Mouse (Mus musculus): ENCODE results near the gene Zfp850. TPM values are rescaled to one million over a fixed set of nuclear protein-coding genes. Genes with fewer than 3 reads are reported as not detected.
"Not testable (repeated sequence)": the region's sequence is repeated elsewhere in the genome, so short reads cannot be mapped to it uniquely, and the experiment has no call there.

Zfp850 gene
- polyA plus RNA-seq, 1 experiment from 2014 or later: 4.0 TPM

DNA sequence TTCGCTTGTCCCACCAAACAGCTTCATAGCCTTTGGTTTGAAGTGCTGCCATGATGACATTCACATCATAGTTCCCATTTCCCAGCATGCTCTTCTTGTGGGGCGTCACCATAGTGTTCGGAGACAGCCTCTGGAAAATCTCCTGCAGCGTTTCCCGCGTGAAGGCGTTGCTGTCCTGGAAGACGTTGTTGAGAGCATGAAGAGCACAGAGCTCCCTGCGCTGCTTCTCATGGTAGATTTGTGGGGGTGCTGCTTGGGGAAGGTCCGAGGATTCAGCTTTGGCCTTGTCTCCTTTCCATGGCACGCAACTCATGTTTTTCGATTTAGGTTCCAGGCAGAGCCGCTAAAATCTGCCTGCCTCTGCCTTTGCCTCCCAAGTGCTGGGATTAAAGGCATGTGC is 64.5 kb downstream of the Zfp850 start:
- not testable (repeated sequence) for H3K4me2 ChIP-seq; H3K4me1 ChIP-seq; H3K27ac ChIP-seq; H3K4me3 ChIP-seq; H3K27me3 ChIP-seq; H3K36me3 ChIP-seq; H3K9me3 ChIP-seq; H3K9ac ChIP-seq; ATAC-seq (ENCODE audit: borderline replicate concordance, extremely low read depth, low FRiP score, low TSS enrichment)
- WGBS: 88% methylated on average over 13 of the region's 13 CpGs

DNA sequence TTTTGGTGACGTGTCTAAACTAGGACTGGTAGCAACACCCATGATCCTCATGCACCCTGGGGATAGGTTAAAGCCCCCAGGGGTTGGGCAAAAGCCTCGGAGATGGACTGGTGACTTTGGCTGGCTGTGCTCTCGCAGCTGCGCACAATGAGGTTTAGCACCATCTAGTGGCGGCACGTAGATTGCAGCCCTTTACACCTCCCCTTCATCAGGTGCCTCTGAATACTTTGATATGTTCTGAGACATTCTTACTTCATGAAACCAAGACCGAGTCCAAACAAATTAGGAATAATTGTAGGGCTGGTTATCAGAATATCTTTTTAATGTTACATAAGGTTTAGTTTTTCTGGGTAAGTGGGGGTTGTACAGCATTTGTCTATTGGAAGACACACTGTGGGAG is 72.0 kb downstream of the Zfp850 start:
- not testable (repeated sequence) for H3K27ac ChIP-seq; H3K9me3 ChIP-seq; H3K4me2 ChIP-seq; H3K36me3 ChIP-seq; H3K4me1 ChIP-seq; H3K27me3 ChIP-seq; H3K9ac ChIP-seq; H3K4me3 ChIP-seq; ATAC-seq (ENCODE audit: borderline replicate concordance, extremely low read depth, low FRiP score, low TSS enrichment)
- WGBS: 36% methylated on average over 5 of the region's 7 CpGs

Other genes starting within 250 kb of the Zfp850 start
- 1.9 and 2.5 TPM in 2 replicates for gene Zfp626, start 206.9 kb downstream of the Zfp850 start, polyA plus RNA-seq (2015; fragmentation: Nextera tagmentation; extraction: Ambion mirVana)
- 8.4 and 8.5 TPM in 2 replicates for gene Zfp59, start 175.5 kb downstream of the Zfp850 start, polyA plus RNA-seq (2015; fragmentation: Nextera tagmentation; extraction: Ambion mirVana)
- gene Zfp607a, start 156.6 kb downstream of the Zfp850 start, polyA plus RNA-seq (2015; fragmentation: Nextera tagmentation; extraction: Ambion mirVana): 3.6 and 4.3 TPM in 2 replicates
- 8.7 and 8.9 TPM in 2 replicates for gene Zfp974, start 84.7 kb downstream of the Zfp850 start, polyA plus RNA-seq (2015; fragmentation: Nextera tagmentation; extraction: Ambion mirVana)
- 18.6 and 20.9 TPM in 2 replicates for gene Zfp780b, start 34.9 kb downstream of the Zfp850 start, polyA plus RNA-seq (2015; fragmentation: Nextera tagmentation; extraction: Ambion mirVana)
- 294 and 297 TPM in 2 replicates for gene Psmc4, start 36.0 kb upstream of the Zfp850 start, polyA plus RNA-seq (2015; fragmentation: Nextera tagmentation; extraction: Ambion mirVana)
- gene Fcgbp, start 57.1 kb upstream of the Zfp850 start, polyA plus RNA-seq (2015; fragmentation: Nextera tagmentation; extraction: Ambion mirVana): 1.2 TPM in 2 replicates
- 0.03 and 0.04 TPM in 2 replicates for gene 9530053A07Rik, start 115.4 kb upstream of the Zfp850 start, polyA plus RNA-seq (2015; fragmentation: Nextera tagmentation; extraction: Ambion mirVana)
- gene Fbl, start 155.6 kb upstream of the Zfp850 start, polyA plus RNA-seq (2015; fragmentation: Nextera tagmentation; extraction: Ambion mirVana): 119 and 127 TPM in 2 replicates
- gene Dyrk1b, start 165.4 kb upstream of the Zfp850 start, polyA plus RNA-seq (2015; fragmentation: Nextera tagmentation; extraction: Ambion mirVana): 12.7 and 13.9 TPM in 2 replicates